Mouse (Mus musculus) erythroblast, adult 5-6 weeks (primary cell): ENCODE data around the gene Hist2h3c1. TPM values are rescaled to one million over a fixed set of nuclear protein-coding genes. Genes with fewer than 3 reads are reported as not detected.

Experiments used
- ATAC-seq: replicated peaks from 2 replicates; pipeline ENCODE4 v1.8.0; 2016; ENCODE audit warnings: moderate number of reproducible peaks, mild to moderate bottlenecking, moderate TSS enrichment, inconsistent platforms; ENCODE audit not compliant: poor library complexity, low FRiP score, severe bottlenecking
- total RNA-seq, 2 experiments: library from RNA; stranded (forward) in 1 of 2; stranded (reverse) in 1 of 2; fragments of 150-400 nt in 1 of 2; fragments of 200-764, 138-1000 nt in 1 of 2; gene quantifications; 2 replicates each; pipeline versions ENCODE4 v1.2.3 to v1.2.4; 2015 to 2017; ENCODE audit warnings: low replicate concordance in 2 of 2

Hist2h3c1 gene
- total RNA-seq, 2 experiments from 2014 or later, result 20.9 TPM; not detected in 1

GRCm38 (mm10) chr3:96230910-96231757, 15.4 kb upstream of the Hist2h3c1 start:
- ATAC-seq, result no peak

DNA sequence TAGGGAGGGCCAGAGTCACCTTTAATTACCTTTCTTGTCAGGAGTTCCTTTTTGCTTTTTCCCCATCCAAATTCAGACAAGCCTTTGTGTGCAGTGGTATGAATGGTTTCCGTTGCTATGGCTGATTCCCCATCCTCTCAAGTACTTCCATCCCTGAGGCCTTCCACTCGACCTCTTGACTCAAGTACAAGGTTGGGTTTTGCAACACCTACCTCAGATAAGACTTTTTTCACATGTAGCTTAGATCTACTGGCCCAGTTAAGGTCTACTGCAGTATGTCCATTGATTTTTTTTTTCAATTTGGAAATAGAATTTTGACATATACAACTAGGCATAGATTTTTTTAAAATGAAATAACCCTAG, 14.7 kb upstream of the Hist2h3c1 start:
- no peak for ATAC-seq

DNA sequence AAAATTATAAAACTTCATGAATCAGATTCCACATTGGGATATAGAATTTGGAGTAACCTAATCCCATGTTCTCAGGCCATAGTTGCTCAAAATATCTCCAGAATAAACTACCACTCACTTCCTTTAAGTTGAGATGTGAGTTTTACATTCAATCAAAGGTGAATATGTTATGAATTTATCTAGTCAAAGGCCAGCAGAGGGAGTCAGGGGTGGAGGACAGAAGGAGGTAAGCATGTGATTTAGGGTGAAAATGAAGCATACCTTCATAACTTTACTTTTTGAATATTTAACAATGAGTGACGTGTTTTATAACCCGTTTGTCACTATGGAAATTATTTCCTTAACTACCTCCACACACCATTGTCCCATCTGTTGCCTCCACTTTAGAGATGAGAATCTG, 11.6 kb upstream of the Hist2h3c1 start:
- no peak for ATAC-seq

GRCm38 (mm10) chr3:96235836-96236235, 10.6 kb upstream of the Hist2h3c1 start:
- no peak for ATAC-seq

GRCm38 (mm10) chr3:96236834-96237334, 9.6 kb upstream of the Hist2h3c1 start:
- ATAC-seq, result no peak

DNA sequence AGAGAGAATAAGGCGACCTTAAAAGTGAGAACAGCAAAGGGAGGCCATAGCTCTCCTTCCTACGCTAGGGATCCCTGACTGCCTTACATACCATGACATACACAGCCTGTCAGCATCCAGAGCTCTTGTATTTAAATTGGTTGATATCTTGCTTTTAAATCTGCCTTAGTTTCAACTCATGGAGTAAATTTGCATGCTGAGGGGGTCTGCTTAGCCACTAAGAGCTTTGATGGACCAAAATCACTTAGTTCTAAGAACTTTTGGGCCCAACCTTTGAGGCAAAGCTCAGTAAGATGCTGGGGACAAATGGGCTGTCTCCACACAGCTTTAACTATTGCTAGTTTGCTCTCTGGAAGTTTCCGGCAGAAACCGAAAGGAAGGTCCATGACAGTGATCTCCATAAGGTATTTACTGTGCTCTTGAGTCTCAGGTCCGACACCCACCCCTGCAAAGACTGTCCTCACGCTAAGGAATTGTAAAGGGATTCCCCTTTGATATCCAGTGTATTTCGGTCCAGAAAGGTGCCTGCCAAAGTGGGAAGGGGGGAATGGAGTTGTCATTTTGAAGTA, 9.1 kb upstream of the Hist2h3c1 start:
- ATAC-seq, result no peak

- ATAC-seq, result peak; percentile 16
Observed at GRCm38 (mm10) chr3:96237904-96238511, 8.5 kb upstream of the Hist2h3c1 start.

DNA sequence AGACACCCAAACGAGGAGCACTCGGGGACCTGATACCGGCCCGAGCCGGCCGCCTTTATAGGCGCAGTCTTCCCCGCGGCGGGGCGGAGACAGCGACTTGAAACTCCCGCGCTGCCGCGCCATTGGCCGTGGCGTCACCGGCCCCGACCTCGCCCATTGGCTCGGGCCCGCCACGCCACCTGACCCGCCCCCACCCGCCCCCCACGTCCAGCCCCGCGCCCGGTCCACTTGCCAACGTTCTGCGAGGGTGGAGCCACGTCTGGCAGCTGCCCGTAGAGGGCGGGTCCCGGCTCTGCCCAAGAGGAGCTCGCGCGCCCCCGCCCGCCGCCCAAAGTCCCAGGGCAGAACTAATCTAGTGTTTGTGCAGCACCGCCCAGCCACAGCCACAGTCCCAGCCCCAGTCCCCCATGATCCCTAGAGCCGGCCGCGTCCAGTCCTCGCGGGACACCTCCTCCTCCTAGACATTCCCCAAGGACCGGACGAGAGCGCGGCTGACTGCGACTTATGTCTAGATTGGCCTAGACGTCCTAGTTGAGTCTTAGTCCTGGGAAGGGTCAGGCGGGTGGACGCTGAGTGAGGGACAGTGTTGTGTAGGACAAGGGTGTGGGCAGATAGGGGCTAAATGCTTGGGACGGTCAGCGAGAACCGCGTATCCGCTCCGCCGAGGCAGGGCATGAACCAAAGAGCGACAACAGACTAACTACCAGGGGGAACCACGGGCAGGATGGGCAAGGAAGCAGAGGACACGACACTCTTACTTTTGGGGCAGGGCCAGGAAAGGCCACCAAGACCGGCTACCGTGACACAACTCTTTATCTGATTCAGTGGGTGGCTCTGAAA, 7.3 kb upstream of the Hist2h3c1 start, which contains the start of gene Hist2h3c2:
Hist2h3c2 (minus strand) TSS at position 174 of the 840 bp plus-strand sequence.
- peak; percentile 68 for ATAC-seq

- peak; percentile 61 for ATAC-seq
Observed at GRCm38 (mm10) chr3:96239949-96240798, 6.3 kb upstream of the Hist2h3c1 start, which contains the start of gene Hist2h2aa2. Hist2h2aa2 (minus strand) TSS chr3:96240276.

- no peak for ATAC-seq
Observed at GRCm38 (mm10) chr3:96240799-96241197, 5.7 kb upstream of the Hist2h3c1 start.

- ATAC-seq, result no peak
Observed at GRCm38 (mm10) chr3:96243921-96244572, 2.4 kb upstream of the Hist2h3c1 start.

DNA sequence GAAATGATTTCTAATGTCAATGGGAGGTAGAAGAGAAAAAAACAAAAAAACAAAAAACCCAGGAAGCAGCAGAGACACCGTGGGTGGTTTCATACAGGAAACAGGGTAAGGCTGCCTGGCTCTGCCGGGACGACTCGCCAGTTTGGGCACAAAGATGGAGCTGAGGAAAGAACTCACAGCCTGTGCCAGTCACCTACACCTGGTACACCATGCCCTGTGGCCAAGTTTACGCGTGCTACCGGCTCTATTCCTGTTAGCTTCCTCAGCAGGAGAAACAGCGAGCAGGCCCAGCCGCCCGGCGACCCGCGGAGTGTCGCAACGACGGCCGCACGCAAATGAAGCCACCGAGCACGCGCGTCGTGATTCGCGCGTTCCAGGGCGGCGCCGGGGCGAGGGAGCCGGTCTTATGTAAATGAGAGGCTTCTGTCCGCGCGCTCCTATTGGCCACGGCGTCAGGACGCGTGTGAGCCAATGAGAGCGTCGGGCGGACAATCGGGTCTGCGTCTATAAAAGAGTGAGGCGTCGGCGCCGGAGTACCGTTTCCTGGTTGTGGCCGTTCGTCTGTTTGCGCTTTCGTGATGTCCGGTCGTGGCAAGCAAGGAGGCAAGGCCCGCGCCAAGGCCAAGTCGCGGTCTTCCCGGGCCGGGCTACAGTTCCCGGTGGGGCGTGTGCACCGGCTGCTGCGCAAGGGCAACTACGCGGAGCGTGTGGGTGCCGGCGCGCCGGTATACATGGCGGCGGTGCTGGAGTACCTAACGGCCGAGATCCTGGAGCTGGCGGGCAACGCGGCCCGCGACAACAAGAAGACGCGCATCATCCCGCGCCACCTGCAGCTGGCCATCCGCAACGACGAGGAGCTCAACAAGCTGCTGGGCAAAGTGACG, 1.2 kb upstream of the Hist2h3c1 start, which contains the start of gene Hist2h2aa1:
Hist2h2aa1 (plus strand) TSS at position 495 of the 884 bp plus-strand sequence.
- peak; percentile 65 for ATAC-seq

GRCm38 (mm10) chr3:96246018-96246417, 467 bp upstream of the Hist2h3c1 start:
- peak; percentile 59 for ATAC-seq

DNA sequence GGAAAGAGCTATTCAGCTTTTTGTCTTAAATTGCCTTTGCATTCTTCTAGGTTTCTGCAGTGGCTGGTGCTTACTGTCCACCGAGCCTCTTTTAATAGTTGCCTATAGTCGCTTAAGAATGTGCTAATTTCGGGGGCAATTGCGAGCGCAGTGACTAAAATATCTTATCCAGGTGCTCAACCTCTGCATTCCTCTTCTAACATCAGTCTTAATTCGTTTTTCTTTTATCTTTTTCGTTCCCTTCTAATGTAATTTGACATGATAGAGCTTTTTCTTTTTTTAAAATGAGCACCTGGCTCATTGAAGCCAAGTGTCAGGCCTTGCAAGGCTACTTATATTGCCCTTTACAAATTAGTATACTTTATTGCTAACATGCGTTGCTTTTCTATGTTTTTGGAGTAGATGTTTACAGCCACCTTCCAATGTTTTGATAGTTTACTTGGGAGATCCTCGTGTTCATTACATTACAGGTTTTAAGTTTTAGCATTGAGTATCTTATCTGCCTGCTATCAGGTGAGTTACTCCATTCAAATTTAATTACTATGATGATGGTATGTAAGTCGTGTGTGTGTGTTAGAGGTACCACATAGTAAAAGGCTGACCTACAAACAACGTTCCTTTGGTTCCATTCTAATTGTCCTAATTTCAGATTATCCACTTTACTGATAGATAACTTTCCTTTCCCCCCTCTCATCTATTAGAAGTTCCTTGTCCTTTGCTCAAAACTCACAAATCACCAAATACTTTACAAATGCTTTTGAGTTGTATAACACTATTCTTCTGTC, 1.1 kb downstream of the Hist2h3c1 start:
- ATAC-seq, result no peak

GRCm38 (mm10) chr3:96248141-96249033, 1.9 kb downstream of the Hist2h3c1 start:
- ATAC-seq, result no peak

- no peak for ATAC-seq
Observed at GRCm38 (mm10) chr3:96249034-96249345, 2.5 kb downstream of the Hist2h3c1 start.
